Mouse (Mus musculus): Measurements from ENCODE around the gene Rufy3.
"Not testable (repeated sequence)": the region's sequence is repeated elsewhere in the genome, so short reads cannot be mapped to it uniquely, and the experiment has no call there.

The Rufy3 gene

GRCm38 (mm10) chr5:88564501-88565147 is at the start of gene Rufy3:
Gene Rufy3 (plus strand): TSS chr5:88565040.
- DNase-seq, result peak; percentile 88 to 90

- DNase-seq, result peak; percentile 8
These were observed 45.6 kb upstream of the Rufy3 start for GRCm38 (mm10) chr5:88519232-88519631.

GRCm38 (mm10) chr5:88527657-88528056 is 37.2 kb upstream of the Rufy3 start, which contains the start of gene Jchain:
Gene Jchain (minus strand): TSS chr5:88527891.
- DNase-seq, result no peak

GRCm38 (mm10) chr5:88530908-88531307 is 33.9 kb upstream of the Rufy3 start:
- DNase-seq, result no peak

GRCm38 (mm10) chr5:88534697-88535096 is 30.1 kb upstream of the Rufy3 start:
- no peak for DNase-seq

- DNase-seq, result no peak
These were observed 24.0 kb upstream of the Rufy3 start for GRCm38 (mm10) chr5:88540845-88541244.

GRCm38 (mm10) chr5:88542651-88543282 is 22.1 kb upstream of the Rufy3 start:
- peak in 1 of 2 experiments; percentile 44 for DNase-seq

- DNase-seq, result not testable (repeated sequence)
These were observed 20.4 kb upstream of the Rufy3 start for GRCm38 (mm10) chr5:88544411-88544810.

GRCm38 (mm10) chr5:88545536-88545935 is 19.3 kb upstream of the Rufy3 start:
- DNase-seq, result no peak

- DNase-seq, result no peak
These were observed 11.4 kb upstream of the Rufy3 start for GRCm38 (mm10) chr5:88553271-88554085.

- peak; percentile 92 to 97 for DNase-seq
These were observed 10.6 kb upstream of the Rufy3 start, which contains the start of gene Utp3 for GRCm38 (mm10) chr5:88554086-88554886. Gene Utp3 (plus strand): TSS chr5:88554462.

GRCm38 (mm10) chr5:88558991-88559390 is 5.8 kb upstream of the Rufy3 start:
- DNase-seq, result no peak

GRCm38 (mm10) chr5:88561080-88561814 is 3.6 kb upstream of the Rufy3 start:
- no peak for DNase-seq

- no peak for DNase-seq
These were observed 1.7 kb upstream of the Rufy3 start for GRCm38 (mm10) chr5:88562863-88563780.

GRCm38 (mm10) chr5:88565148-88566033 is 551 bp downstream of the Rufy3 start:
- peak; percentile 58 to 71 for DNase-seq

GRCm38 (mm10) chr5:88566034-88566841 is 1.4 kb downstream of the Rufy3 start:
- no peak for DNase-seq

- peak; percentile 63 to 81 for DNase-seq
These were observed 4.7 kb downstream of the Rufy3 start for GRCm38 (mm10) chr5:88569541-88569940.

- DNase-seq, result no peak
These were observed 10.0 kb downstream of the Rufy3 start for GRCm38 (mm10) chr5:88574829-88575228.
